In genomic region chr1:166000601-166001120, GRCm38 (mm10) we compare ENCODE assay signal across 8 mouse cellular contexts. TPM values are rescaled to one million over a fixed set of nuclear protein-coding genes. Genes with fewer than 3 reads are reported as not detected.
DNase-seq lines count a peak whose midpoint lies in the region; ATAC-seq and TF ChIP-seq lines count a peak whose summit lies in the region.

No protein-coding gene starts in this region.

- no peaks in the 10 kb centered on the region for H3K36me3 ChIP-seq in ES-Bruce4 (ENCODE audit: control insufficient read depth, insufficient read depth, low read length, poor library complexity, severe bottlenecking)
- H3K36me3 ChIP-seq in midbrain, embryonic 13.5 days, result no peaks in the 10 kb centered on the region

- no peaks in the 10 kb centered on the region for H3K9me3 ChIP-seq in ES-Bruce4 (replicated peaks; ENCODE audit: control insufficient read depth, insufficient read depth, low read length, poor library complexity, severe bottlenecking)
- H3K9me3 ChIP-seq in midbrain, embryonic 13.5 days, result no peaks in the 10 kb centered on the region

- H3K27ac ChIP-seq in ES-Bruce4 (ENCODE audit: insufficient read depth, low read length), result no peak overlapping the region
- H3K27ac ChIP-seq in cortical plate, adult 2 months (ENCODE audit: insufficient read depth, low read length), result peak overlapping the region; percentile 93; the same call in 1 of the 2 replicates
- H3K27ac ChIP-seq in midbrain, embryonic 13.5 days, result peak overlapping the region; percentile 98

- 5% methylated on average over 7 of the region's 7 CpGs for WGBS in midbrain, embryonic 13.5 days

- ATAC-seq in frontal cortex, adult (ENCODE audit: low TSS enrichment), result 0 out of 2 replicates have a peak, but pooled peaks have one; percentile 8
- no peak for ATAC-seq in midbrain, embryonic 13.5 days

- no peak for TF ChIP-seq CTCF in ES-Bruce4 (IDR thresholded peaks at IDR 0.05; ENCODE audit: low read depth, low read length)
- no peak for TF ChIP-seq CTCF in cortical plate, adult 2 months (IDR thresholded peaks at IDR 0.05; ENCODE audit: extremely low read depth, insufficient read depth, low read length)

- intact Hi-C loops in heart, postnatal 36 days (cut with DNase I), result loop anchor here (5.0 to 10.0 kb wide), 4 partner anchors 226 to 763 kb away; partner anchors contain the start of genes Dcaf6, Mpc2, Tada1 and Tiprl

- H3K4me2 ChIP-seq in midbrain, embryonic 13.5 days (replicated peaks), result peak overlapping the region; percentile 85

- TF ChIP-seq EP300 in ES-Bruce4 (IDR thresholded peaks at IDR 0.05; ENCODE audit: insufficient read depth, low read depth, low read length), result no peak

- no peaks in the 10 kb centered on the region for H3K27me3 ChIP-seq in ES-Bruce4 (ENCODE audit: control insufficient read depth, insufficient read depth, low read length, poor library complexity, severe bottlenecking)
- no peaks in the 10 kb centered on the region for H3K27me3 ChIP-seq in midbrain, embryonic 13.5 days

- H3K9ac ChIP-seq in ES-Bruce4 (ENCODE audit: low read depth, poor library complexity, severe bottlenecking), result peak overlapping the region; percentile 100
- H3K9ac ChIP-seq in midbrain, embryonic 13.5 days (replicated peaks), result peak overlapping the region; percentile 98

- peak overlapping the region; percentile 29 for H3K4me3 ChIP-seq in ES-Bruce4 (ENCODE audit: low read depth, low read length)
- peak overlapping the region; percentile 53 for H3K4me3 ChIP-seq in cortical plate, adult 2 months (ENCODE audit: insufficient read depth, low read length)
- H3K4me3 ChIP-seq in midbrain, embryonic 13.5 days (replicated peaks), result peak overlapping the region; percentile 99

- TF ChIP-seq POLR2A in ES-Bruce4 (IDR thresholded peaks at IDR 0.05; ENCODE audit: insufficient read depth, low read length), result no peak
- no peak for TF ChIP-seq POLR2A in cortical plate, adult 2 months (IDR thresholded peaks at IDR 0.05; ENCODE audit: extremely low read depth, insufficient read depth, low read length)

- DNase-seq in frontal cortex, postnatal 14 days (ENCODE audit: low spot score in 2 of 2), result no peak
- peak; percentile 35 to 50 for DNase-seq in heart, postnatal 36 days
- DNase-seq in layer of hippocampus, postnatal 36 days, result peak; percentile 17 to 23
- peak; percentile 28 for DNase-seq in testis, postnatal 14 days (ENCODE audit: low spot score)

- no peaks in the 10 kb centered on the region for H3K4me1 ChIP-seq in ES-Bruce4 (ENCODE audit: control insufficient read depth, insufficient read depth, low read length)
- H3K4me1 ChIP-seq in cortical plate, adult 2 months (ENCODE audit: control insufficient read depth, insufficient read depth, low read length), result peaks cover 3% of the 10 kb centered on the region; the same call in 1 of the 2 replicates
- peaks cover 38% of the 10 kb centered on the region for H3K4me1 ChIP-seq in midbrain, embryonic 13.5 days (replicated peaks)

RNA-seq across cellular contexts. Expression of gene Pou2f1, which starts 1.8 kb away (rescaled TPM):
- 47.7 and 48.4 TPM in 2 replicates for polyA plus RNA-seq in ES-Bruce4 (2011; ENCODE audit: insufficient read depth, insufficient read length, low read depth, missing spikeins)
- 7.4 and 7.7 TPM in 2 replicates for polyA plus RNA-seq in cortical plate, adult 2 months (2012; rRNA removed)
- total RNA-seq in heart, postnatal 36 days (2021), result 10 to 100 TPM; 10.4 to 13.0 TPM
- total RNA-seq in layer of hippocampus, postnatal 36 days (2021), result 10 to 100 TPM; 16.8 to 18.1 TPM
- 26.0 and 27.7 TPM in 2 replicates for polyA plus RNA-seq in midbrain, embryonic 13.5 days (2015; fragmentation: Nextera tagmentation; extraction: Ambion mirVana)

Comparison
In these comparisons a context has a peak if more than half of its experiments do, and no peak if none do; other contexts are left out.
1. DNase-seq: peak in heart, postnatal 36 days (2 of 2), layer of hippocampus, postnatal 36 days (2 of 2) and testis, postnatal 14 days (single experiment); none in frontal cortex, postnatal 14 days (0 of 2).
2. H3K4me3 ChIP-seq: peak in every context shown above with its lines; median percentile 99 in midbrain, embryonic 13.5 days; 53 in cortical plate, adult 2 months; 29 in ES-Bruce4.